Mouse (Mus musculus) kidney, postnatal 4 days (tissue): ENCODE data around the gene Ackr1.
"Not testable (repeated sequence)": the region's sequence is repeated elsewhere in the genome, so short reads cannot be mapped to it uniquely, and the experiment has no call there.

Experiments used
- DNase-seq, 2 experiments: peaks; one replicate each; pipeline ENCODE4 v3.0.0; 2021; ENCODE audit warnings: mixed read lengths in 2 of 2

Gene Ackr1

DNA sequence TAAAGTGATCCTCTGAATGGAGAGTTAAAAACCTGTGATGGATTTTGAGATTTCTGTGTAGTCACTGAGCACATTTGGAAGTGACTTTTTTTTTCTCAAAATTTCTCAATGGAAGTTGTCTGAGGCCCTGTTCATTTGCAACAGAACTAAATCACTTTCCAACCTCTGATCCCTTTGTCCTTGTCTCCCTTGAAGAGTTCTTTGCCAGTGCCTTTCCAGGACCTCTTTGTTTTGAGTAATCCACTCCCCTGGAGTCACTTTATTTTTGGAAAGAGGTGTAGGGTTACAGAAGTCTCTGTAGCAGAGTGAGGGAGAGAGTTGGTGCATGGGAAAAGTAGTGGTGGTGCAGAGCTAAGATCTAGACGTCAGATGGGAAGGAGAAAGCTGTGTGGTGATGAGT is 15.0 kb upstream of the Ackr1 start:
- no peak for DNase-seq

DNA sequence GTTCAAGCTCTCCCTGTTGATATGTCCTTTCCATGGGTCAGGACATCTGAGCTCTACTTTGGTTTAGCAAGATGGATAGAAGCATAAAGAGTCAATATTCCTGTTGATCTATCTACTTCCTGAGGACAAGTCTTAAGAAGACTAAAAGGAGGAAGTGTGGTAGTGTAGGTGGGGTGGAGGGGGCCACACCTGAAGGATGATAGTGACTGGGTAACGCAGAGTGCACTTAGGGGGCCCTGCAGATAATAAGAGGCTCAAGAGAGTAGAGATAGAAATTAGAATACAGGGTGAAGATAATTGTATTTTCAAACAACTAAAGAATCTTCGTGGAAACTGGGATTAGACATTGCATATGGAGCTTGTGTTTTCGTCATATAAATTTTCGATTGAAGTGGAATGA is 11.6 kb upstream of the Ackr1 start:
- DNase-seq = no peak

GRCm38 (mm10) chr1:173343934-173344333 is 10.4 kb upstream of the Ackr1 start:
- no peak for DNase-seq

GRCm38 (mm10) chr1:173342425-173342824 is 8.9 kb upstream of the Ackr1 start:
- DNase-seq = no peak

GRCm38 (mm10) chr1:173339543-173339942 is 6.0 kb upstream of the Ackr1 start:
- peak; percentile 70 to 72 for DNase-seq

DNA sequence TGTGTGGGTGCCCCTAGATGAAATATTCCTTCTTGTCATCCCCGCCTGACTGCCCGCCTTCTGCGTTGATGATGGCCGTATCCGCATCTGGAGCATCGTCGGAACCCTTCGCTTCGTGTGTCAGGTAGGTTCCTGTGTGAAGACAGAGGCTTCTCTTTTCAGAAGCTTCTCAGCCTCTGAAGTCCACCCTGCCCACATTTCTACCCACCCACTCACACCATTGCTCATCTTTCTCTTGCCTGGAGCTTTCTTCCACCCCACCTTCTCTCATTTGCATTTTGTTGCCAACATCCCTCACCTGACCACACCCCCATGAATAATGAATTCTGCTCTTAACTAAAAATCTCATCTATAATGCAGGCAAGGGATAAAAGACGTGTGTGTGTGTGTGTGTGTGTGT is 3.5 kb upstream of the Ackr1 start:
- no peak for DNase-seq

DNA sequence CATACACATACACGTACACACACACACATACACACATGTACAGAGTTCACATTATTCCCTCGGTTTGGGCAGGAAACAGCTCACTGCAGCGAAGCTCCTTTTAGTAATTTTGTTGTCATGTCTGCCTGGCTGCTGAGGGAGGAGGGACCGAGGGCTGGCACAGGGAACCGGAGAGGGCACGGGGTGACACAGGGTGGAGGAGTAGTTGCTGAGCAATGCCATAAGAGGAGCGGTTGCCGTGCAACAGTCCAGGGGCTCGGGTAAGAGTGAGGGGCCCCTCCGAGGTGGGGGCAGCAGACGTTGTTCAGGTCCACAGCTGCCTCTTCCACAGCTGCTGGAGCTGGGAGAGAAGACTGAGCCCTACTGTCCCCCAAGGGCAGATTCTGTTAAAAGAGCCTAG is 2.4 kb upstream of the Ackr1 start:
- DNase-seq = no peak

GRCm38 (mm10) chr1:173332418-173332817 is 1.1 kb downstream of the Ackr1 start:
- DNase-seq = no peak

DNA sequence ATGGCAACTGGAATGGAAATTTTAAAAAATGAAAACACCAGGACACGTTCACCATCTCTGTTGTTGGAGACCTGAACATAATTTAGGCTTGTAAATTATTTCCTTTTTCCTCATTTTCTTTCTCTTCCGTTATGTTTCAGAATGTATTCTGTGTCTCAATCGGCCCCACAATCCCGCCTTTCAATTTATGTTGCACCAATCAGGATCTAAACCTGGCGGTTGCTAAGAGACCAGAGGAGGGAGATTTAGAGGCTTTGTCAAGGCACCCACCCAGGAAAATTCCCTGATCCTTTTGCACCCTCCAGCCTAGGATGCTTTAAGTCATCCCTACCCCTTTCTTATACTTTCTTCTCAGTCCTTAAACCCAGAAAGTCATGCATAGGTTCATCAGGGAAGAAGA is 3.8 kb downstream of the Ackr1 start:
- DNase-seq = no peak

DNA sequence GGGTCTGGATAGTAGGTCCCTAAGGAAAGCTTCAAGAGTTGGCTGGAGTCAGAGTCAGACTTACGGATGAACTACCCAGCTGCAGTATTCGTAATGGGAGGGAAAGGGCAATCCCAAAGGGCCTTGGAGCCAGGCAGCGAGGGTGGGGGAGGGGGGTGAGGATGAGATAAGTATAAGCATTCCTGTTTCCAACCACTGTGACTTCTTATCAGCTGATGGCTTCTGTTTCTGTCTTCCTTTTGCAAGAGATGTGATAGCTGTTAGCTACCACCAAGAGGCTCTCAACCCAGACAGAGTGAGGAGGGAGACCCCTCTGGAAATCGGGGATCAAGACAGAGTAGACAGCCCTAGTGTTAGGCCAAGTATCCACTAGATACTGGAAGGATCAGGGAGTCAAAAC is 4.4 kb downstream of the Ackr1 start:
- no peak for DNase-seq

DNA sequence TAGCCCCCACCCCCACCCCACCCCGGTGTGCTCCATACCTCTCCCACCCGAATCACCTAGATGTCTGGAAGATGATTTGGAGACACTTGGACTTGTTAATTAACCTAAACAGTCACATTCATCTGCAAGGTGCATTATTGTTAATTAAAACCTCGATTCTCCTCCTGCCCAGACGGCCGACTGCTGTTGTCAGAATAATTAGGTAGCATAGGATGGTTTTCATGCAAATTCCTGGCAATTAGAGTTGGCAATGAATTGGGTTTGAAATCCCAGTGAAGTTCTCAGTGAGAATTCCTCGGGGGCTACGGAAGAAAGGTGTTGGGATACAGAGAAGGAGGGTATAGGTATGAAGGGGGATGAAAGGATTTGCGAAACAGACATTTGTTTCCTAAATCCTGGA is 5.1 kb downstream of the Ackr1 start:
- no peak for DNase-seq

DNA sequence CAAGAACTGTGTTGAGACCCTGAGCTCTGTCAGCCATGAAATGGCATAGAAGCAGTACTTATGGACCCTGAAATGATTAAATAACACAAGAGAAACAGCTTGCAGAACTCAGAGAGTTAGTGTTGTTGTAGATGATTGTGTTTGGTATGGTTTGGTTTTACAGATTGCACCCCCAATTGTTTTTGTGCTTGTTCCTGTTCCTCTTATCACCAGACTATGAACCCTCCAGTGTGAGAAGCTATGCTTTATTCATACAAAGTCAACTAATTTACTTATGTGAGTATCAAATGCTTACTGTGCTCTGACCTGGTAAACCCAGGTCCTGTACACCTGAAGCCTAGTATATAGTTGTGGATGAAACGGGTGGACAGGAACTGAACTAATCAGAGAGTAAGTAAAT is 7.0 kb downstream of the Ackr1 start:
- no peak for DNase-seq

DNA sequence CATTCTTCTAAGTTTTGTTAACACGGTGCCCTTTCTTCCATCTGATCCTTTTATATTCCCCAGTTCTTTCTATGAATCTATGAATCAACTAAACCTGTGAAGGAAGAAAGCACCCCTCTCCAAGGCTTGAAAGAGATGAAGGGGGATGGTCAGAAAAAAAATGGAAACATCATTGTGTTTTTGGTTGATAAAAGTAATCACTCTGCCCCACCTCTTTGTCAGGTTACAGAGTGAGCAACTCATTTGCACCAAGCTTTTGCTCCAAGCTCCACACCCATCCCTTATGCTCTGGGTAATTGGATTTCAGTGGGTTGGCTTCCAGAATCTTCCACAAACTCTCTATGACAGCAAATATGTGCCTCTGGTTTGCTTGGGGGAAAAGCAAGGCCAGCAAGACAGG is 8.2 kb downstream of the Ackr1 start:
- no peak for DNase-seq

GRCm38 (mm10) chr1:173324961-173325360 is 8.6 kb downstream of the Ackr1 start:
- DNase-seq = no peak

DNA sequence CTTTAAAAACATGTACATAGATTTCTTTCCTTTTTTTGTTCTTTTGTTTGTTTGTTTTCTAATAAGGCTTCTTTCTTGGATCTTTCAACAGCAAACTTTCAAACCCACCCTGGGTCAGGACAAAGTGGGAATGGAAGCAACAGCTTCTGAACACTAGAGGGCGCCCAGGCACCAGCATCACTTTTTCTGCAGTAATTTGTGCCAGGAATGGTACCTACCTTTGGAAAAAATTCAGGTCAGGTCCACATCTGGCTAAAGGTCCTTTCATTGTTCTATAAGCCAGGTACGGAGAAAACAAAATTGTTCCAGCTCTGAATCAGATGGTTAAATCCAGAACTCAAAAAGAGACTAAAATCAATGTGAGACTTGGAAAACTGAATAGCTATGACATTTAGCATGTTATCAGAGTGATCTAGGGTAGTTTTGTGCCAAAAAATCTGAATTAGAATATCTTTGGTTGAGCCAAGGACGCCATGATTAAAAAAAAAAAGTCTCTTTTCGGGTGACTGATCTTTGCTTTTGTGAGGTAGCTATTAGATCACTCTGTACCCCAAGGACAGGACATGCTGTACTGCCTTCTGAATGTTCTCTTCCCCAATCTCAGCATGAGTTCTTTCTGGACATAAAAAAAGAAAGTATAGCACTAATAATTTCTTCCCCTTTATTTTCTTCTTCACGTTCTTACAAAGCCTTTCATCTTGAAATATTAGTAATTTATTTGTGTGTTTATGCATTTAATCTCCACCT is 9.5 kb downstream of the Ackr1 start:
- DNase-seq = peak; percentile 40 to 43

GRCm38 (mm10) chr1:173322249-173322627 is 11.3 kb downstream of the Ackr1 start:
- no peak for DNase-seq

GRCm38 (mm10) chr1:173321593-173322248 is 11.8 kb downstream of the Ackr1 start:
- DNase-seq = no peak

- DNase-seq = no peak
These were observed 15.5 kb downstream of the Ackr1 start for GRCm38 (mm10) chr1:173317925-173318477.

GRCm38 (mm10) chr1:173315725-173316124 is 17.8 kb downstream of the Ackr1 start:
- no peak for DNase-seq

DNA sequence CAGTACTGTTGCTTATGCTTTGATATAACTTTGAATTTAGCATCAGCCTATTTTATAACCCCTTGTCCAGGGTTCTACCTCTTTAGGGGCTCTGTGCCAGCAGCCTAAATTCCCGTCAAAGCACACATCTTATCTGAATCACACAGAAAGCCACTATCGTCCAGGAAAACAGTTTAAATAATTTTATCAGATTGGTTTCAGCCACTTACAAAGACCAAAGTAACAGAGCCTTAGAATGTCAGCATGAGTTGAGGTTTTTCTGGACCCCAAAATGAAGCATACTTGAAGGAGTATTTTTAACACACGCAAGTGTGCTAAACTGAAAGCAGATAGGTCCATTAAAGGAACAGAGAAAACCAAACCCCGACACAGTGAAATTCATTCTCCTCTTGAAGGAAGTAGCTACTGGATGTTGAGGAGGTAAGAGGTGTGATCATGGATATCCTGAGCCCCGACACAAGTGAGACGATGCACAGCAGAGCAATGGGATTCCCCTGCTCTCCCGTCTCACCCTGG is 20.0 kb downstream of the Ackr1 start:
- not testable (repeated sequence) for DNase-seq

DNA sequence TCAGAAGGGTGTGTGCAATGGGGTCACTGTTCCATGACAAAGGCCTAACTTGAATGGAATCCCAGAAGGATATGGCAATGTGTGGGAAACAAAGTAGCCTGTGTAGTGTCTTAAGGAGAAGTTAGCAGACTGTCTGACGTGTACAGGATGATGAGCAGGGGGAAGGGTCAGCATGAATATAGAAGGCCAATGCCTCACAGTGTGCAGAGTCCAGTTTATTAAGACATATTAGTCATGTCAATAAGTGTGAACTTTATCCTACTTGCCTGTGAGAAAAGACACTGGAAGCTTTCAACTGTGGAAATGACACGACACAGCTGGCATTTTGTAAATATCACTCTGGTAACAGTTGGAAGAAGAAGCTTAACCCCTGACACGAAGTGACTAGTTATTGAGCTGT is 30.8 kb downstream of the Ackr1 start:
- not testable (repeated sequence) for DNase-seq
